Mouse (Mus musculus) heart, embryonic 11.5 days (tissue): ENCODE measurements around the gene Fam169b. TPM values are rescaled to one million over a fixed set of nuclear protein-coding genes. Genes with fewer than 3 reads are reported as not detected.
A peak's percentile ranks its signal among the peaks of the same experiment; 100 is the strongest.
"Not testable (repeated sequence)": the region's sequence is repeated elsewhere in the genome, so short reads cannot be mapped to it uniquely, and the experiment has no call there.

Source experiments
- ATAC-seq: fragments of 200-750 bp; cut with Nextera tagmentation; replicated peaks from 2 replicates; pipeline ENCODE4 v1.8.0; 2017; ENCODE audit warnings: moderate library complexity; ENCODE audit not compliant: insufficient number of reproducible peaks, low FRiP score, low TSS enrichment
- H3K27ac ChIP-seq: fragments of 300-500 bp; sonication (generic); 2 replicates; pipeline ENCODE4 v1.5.1; 2014; ENCODE audit warnings: mild to moderate bottlenecking, low read depth, low read length
- H3K27me3 ChIP-seq: fragments of 300-500 bp; sonication (generic); 2 replicates; pipeline ENCODE4 v1.6.1; 2014; ENCODE audit warnings: mild to moderate bottlenecking, low read length, mixed read lengths; ENCODE audit not compliant: control insufficient read depth, insufficient read depth
- H3K36me3 ChIP-seq: fragments of 300-500 bp; sonication (generic); 2 replicates; pipeline ENCODE4 v1.6.1; 2014; ENCODE audit warnings: mild to moderate bottlenecking, low read length, moderate library complexity, mixed read lengths; ENCODE audit not compliant: control insufficient read depth, insufficient read depth
- H3K4me1 ChIP-seq: fragments of 300-500 bp; sonication (generic); 2 replicates; pipeline ENCODE4 v1.6.1; 2014; ENCODE audit warnings: low read length; ENCODE audit not compliant: control insufficient read depth, insufficient read depth
- H3K4me2 ChIP-seq: fragments of 300-500 bp; sonication (generic); 2 replicates; pipeline ENCODE4 v1.6.1; 2014; ENCODE audit warnings: mild to moderate bottlenecking, moderate library complexity
- H3K4me3 ChIP-seq: fragments of 300-500 bp; sonication (generic); 2 replicates; pipeline ENCODE4 v1.5.1; 2014; ENCODE audit warnings: low read depth, low read length
- H3K9ac ChIP-seq: fragments of 300-500 bp; sonication (generic); 2 replicates; pipeline ENCODE4 v1.6.1; 2014; ENCODE audit warnings: mild to moderate bottlenecking, low read depth, low read length, moderate library complexity
- H3K9me3 ChIP-seq: fragments of 300-500 bp; sonication (generic); replicated peaks from 2 replicates; pipeline ENCODE4 v1.6.1; 2016; ENCODE audit warnings: low read length; ENCODE audit not compliant: control insufficient read depth
- WGBS: fragments of 180-500 bp; shearing (Covaris S2); extraction: QIAGEN DNeasy Blood & Tissue Kit; methylation state at CpG from one replicate; pipeline ENCODE4 v1.1.7; 2014; ENCODE audit not compliant: insufficient replicate concordance; 5-methylcytosine and 5-hydroxymethylcytosine counted together
- polyA plus RNA-seq: library from polyadenylated mRNA; unstranded; fragments of >200 nt; fragmentation: Nextera tagmentation; extraction: Ambion mirVana; gene quantifications from 2 replicates; pipeline ENCODE4 v1.2.1, GENCODE M21; 2014

Gene Fam169b
- polyA plus RNA-seq, 1 experiment from 2014 or later = 0.14 TPM

DNA sequence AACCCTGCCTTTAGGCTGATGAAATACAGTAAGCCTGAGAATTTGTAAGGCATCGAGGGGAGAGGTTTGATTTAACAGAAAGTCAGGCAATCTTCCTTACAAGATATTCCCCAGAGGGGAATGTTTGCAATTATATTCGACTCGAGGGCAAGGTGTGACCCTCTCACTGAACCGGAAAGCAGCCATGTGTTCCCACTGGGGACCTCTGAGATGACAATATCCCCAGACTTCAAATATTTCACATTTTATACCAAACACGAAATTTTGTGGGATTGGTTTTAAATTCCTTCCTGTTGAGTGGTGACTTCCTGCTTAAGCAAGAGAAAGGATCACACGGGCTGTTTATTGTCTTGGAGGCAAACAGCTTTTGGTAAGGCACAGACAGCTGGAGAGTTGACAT is 6.9 kb upstream of the Fam169b start:
- no peak overlapping the region for H3K27ac ChIP-seq
- WGBS = 34% methylated on average over 6 of the region's 6 CpGs
- H3K4me1 ChIP-seq = peaks cover 6% of the 10 kb centered on the region; the same call in 1 of the 2 replicates
- H3K4me2 ChIP-seq = no peak overlapping the region
- H3K9ac ChIP-seq = no peak overlapping the region
- H3K27me3 ChIP-seq = 0 out of 2 replicates have a peak, but pooled peaks cover 7% of the 10 kb centered on the region
- H3K9me3 ChIP-seq = no peaks in the 10 kb centered on the region
- no peaks in the 10 kb centered on the region for H3K36me3 ChIP-seq
- no peak overlapping the region for H3K4me3 ChIP-seq
- ATAC-seq = no peak

DNA sequence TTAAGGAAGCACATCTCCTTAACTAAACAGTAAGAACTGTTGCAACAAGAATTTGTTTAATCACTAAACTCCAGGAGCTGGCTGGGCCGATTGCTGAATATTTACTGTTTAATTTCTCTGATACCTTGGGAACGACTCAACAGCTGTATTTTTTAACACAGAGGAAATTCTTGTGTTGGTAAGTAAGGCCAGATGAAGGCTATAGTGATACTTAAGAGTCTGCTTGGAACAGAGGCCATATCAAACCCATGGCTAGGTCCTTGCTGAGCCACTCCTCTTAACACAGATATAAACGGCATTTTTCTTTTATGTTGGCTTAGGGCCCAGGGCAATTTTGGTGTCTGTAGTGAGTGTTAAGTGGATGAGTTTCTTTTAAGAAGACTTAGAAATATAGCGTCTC is 3.1 kb upstream of the Fam169b start:
- H3K4me1 ChIP-seq = no peaks in the 10 kb centered on the region
- no peak overlapping the region for H3K27ac ChIP-seq
- peaks cover 6% of the 10 kb centered on the region; the same call in 1 of the 2 replicates for H3K27me3 ChIP-seq
- no peaks in the 10 kb centered on the region for H3K36me3 ChIP-seq
- ATAC-seq = no peak
- H3K4me2 ChIP-seq = no peak overlapping the region
- 54% methylated on average over 4 of the region's 4 CpGs for WGBS
- H3K4me3 ChIP-seq = no peak overlapping the region
- H3K9ac ChIP-seq = no peak overlapping the region
- H3K9me3 ChIP-seq = no peaks in the 10 kb centered on the region

DNA sequence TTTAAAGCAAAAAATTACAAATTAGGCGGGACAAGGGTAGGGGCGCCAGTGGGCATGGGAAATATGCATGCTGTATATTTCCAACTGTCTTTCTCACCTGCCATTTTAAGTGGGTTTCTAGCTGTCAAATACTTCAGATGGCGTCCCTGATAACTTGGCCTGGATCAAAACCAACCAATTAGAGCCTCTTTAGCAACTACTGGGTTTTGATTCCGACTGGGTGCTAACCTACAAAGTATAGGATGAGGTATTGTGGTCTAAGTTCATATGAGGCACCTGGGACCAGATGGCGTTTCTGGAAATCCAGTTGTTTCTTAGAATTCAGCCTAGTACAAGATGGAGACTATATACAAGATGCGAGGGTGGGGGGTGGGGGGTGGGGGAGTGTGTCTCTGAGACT is 1.8 kb upstream of the Fam169b start:
- H3K4me1 ChIP-seq = peaks cover 3% of the 10 kb centered on the region; the same call in 1 of the 2 replicates
- H3K4me2 ChIP-seq = no peak overlapping the region
- no peak for ATAC-seq
- no peak overlapping the region for H3K9ac ChIP-seq
- H3K4me3 ChIP-seq = no peak overlapping the region
- no peak overlapping the region for H3K27ac ChIP-seq
- WGBS = 84% methylated on average over 6 of the region's 6 CpGs
- H3K27me3 ChIP-seq = peaks cover 7% of the 10 kb centered on the region; the same call in 1 of the 2 replicates
- no peaks in the 10 kb centered on the region for H3K36me3 ChIP-seq
- H3K9me3 ChIP-seq = no peaks in the 10 kb centered on the region

DNA sequence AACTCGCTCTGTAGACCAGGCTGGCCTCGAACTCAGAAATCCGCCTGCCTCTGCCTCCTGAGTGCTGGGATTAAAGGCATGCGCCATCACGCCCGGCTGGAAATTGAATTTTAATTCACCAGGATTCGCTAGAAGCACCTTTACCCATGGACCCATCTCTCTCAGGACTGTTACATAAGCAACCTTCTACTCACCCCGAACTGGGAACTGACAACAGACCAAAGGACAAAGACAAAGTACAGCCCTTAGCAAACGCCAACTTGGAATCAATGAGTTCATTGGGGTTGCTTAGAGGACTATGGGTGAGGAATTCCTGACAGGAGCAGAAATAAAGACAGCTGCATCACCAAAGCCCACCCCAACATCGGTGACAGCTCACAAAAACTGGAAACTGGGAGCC is 1.0 kb upstream of the Fam169b start:
- Histone ChIP-seq H3K9me3 (no peaks in the 10 kb centered on the region), H3K9ac (no peak overlapping the region), H3K27me3 (peaks cover 7% of the 10 kb centered on the region; the same call in 1 of the 2 replicates), H3K4me2 (no peak overlapping the region), H3K36me3 (no peaks in the 10 kb centered on the region), H3K4me1 (peaks cover 3% of the 10 kb centered on the region; the same call in 1 of the 2 replicates), H3K4me3 (no peak overlapping the region), H3K27ac (no peak overlapping the region)
- ATAC-seq = no peak
- WGBS = 84% methylated on average over 10 of the region's 10 CpGs

DNA sequence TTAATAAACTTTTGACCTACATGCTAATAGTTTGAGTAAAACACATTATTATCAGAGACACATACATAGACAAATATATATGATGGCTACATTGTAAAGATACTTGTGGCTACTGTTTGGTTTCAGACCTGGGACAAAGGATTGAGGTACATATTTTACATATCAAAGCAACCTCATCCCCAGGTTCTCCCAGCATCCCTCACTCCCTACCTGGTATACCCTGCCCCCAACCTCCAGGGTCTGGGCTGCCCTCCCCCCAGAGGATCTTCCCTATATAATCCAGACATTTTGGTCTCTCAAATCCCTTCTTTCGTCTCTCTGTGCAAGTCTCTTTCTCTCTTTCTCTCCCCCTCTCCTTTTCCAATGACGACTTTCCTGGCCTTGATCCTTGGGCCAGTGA is 579 bp downstream of the Fam169b start:
- no peaks in the 10 kb centered on the region for H3K9me3 ChIP-seq
- peaks cover 10% of the 10 kb centered on the region; the same call in 1 of the 2 replicates for H3K27me3 ChIP-seq
- 63% methylated on average over 2 of the region's 2 CpGs for WGBS
- H3K4me3 ChIP-seq = no peak overlapping the region
- H3K9ac ChIP-seq = no peak overlapping the region
- H3K4me2 ChIP-seq = no peak overlapping the region
- no peak overlapping the region for H3K27ac ChIP-seq
- ATAC-seq = no peak
- H3K4me1 ChIP-seq = peaks cover 3% of the 10 kb centered on the region; the same call in 1 of the 2 replicates
- no peaks in the 10 kb centered on the region for H3K36me3 ChIP-seq

DNA sequence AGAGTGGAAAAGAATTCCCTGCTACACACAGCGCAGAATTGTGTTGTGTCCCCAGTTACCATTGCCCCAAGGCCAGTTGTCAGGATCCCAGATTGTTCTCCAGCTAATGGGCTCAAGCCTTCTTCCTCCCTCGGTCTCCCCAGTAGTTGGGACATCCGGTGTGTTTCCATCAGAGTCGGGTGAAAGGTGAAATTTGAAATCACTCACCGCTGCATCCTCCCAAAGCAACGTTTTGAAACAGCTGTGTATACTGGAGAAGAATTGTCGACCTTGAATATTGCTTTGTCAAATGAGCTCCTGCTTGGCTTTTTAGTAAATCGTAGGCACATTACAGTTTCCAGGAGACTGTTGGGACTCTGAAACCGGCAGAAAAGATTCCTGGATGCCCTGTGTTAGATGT is 1.3 kb downstream of the Fam169b start:
- 60% methylated on average over 9 of the region's 9 CpGs for WGBS
- Histone ChIP-seq H3K9ac (no peak overlapping the region), H3K4me1 (peaks cover 3% of the 10 kb centered on the region; the same call in 1 of the 2 replicates), H3K4me2 (no peak overlapping the region), H3K9me3 (no peaks in the 10 kb centered on the region), H3K27me3 (peaks cover 10% of the 10 kb centered on the region; the same call in 1 of the 2 replicates), H3K4me3 (no peak overlapping the region), H3K27ac (no peak overlapping the region), H3K36me3 (no peaks in the 10 kb centered on the region)
- no peak for ATAC-seq

DNA sequence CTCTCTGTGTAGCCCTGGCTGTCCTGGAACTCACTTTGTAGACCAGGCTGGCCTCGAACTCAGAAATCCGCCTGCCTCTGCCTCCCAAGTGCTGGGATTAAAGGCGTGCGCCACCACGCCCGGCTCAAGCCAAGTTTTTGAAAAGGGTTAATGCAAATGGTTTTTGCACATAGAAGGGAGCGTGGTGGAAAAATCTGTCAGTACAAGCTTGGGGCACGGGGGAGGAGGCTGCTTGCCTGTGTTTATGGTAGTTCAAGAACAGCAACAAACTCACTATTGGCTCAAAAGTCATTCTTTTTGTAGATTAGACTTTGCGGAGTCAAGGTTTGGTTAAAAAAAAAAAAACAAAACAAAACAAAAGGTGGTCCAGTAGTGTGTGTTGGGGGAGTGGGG is 1.8 kb downstream of the Fam169b start:
- Histone ChIP-seq H3K27me3 (peaks cover 10% of the 10 kb centered on the region; the same call in 1 of the 2 replicates), H3K4me2 (peak overlapping the region; percentile 93), H3K4me3 (peak overlapping the region; percentile 46)
- not testable (repeated sequence) for H3K36me3 ChIP-seq, ATAC-seq, H3K9ac ChIP-seq, H3K9me3 ChIP-seq, H3K4me1 ChIP-seq, H3K27ac ChIP-seq
- WGBS = 38% methylated on average over 9 of the region's 9 CpGs

DNA sequence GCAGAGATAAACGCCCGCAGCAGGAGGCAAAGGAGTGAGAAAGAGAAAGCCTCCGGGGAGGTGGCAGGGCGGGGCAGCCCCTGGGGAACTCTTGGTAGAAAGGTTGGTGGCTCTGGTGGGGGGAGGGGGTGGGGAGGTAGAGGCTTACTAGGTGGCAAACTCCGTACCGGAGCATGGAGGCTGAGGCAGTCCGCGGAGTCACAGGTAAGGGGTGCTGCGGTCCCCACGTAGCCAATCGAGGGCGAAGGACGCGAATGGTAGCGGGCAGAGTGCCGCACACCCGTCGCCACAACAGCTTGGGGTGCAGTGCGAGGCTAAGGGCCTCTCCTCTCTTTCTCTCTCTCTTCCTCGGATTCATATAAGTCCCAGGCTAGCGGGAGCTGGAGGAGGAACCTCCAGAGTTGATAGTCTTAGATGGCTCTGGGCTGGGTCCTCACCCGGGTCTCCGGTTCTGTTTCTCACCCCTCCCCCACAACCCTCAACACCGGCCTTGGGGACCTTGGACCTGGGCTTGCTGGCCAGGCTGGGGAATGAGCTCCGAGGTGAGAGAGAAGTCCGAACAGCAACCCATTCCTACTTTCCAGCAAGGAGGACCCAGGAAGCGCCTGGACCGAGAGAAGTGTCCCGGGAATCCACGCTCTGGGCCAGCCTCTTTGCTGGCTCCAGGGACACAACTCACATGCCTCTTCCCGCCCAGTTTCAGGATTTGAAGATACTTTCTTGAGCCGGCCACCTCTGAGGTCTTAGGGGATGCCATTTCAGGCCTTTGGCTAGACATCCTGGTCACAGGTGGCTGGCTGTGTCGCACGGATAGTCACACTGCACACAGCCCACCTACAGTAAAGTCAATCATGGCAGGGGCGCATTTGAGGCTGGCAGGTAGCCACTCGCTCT is 2.4 kb downstream of the Fam169b start:
- H3K27me3 ChIP-seq = peaks cover 10% of the 10 kb centered on the region; the same call in 1 of the 2 replicates
- H3K4me2 ChIP-seq = peak overlapping the region; percentile 93
- H3K4me1 ChIP-seq = peaks cover 3% of the 10 kb centered on the region; the same call in 1 of the 2 replicates
- H3K9me3 ChIP-seq = no peaks in the 10 kb centered on the region
- H3K36me3 ChIP-seq = no peaks in the 10 kb centered on the region
- H3K27ac ChIP-seq = no peak overlapping the region
- WGBS = 3% methylated on average over 36 of the region's 36 CpGs
- no peak for ATAC-seq
- H3K9ac ChIP-seq = peak overlapping the region; percentile 58; the same call in 1 of the 2 replicates
- peak overlapping the region; percentile 46 for H3K4me3 ChIP-seq
